In the genomic region with DNA sequence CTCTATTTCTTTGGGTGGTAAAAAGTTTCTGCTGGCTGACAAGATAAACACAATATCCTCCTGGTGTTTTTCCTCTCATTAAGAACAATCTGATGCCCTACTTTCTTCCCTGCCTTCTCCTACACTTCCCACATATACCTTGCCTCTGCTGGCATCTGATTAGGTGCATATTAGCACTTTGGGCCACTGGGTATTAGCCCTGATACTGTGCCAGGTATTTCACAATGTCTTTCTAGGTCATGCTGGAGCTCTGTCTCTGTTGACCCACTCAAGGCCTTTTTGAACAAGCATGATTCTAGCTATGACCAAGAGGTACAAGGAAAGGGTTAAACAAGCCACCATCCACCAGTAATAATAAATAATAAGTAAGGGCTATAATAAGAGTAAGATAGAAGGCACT, we compare ENCODE assay signal across 21 mouse cellular contexts. TPM values are rescaled to one million over a fixed set of nuclear protein-coding genes. Genes with fewer than 3 reads are reported as not detected.
"Had no signal": no experiment of that assay in that cellular context is flagged by ENCODE, and none has a peak within 500 bp of the region (broad histone marks: within the 10 kb centered on the region; RNA-seq: fewer than 3 reads in every experiment).

No protein-coding gene starts in this region.

- H3K4me3 ChIP-seq: limb, embryonic 10.5 days; midbrain, embryonic 13.5 days; neural tube, embryonic 15.5 days had no signal

- DNase-seq: kidney, adult 9 months; kidney, postnatal 36 days; layer of hippocampus, adult 9-11 months; lung, adult 2 months; right cerebral cortex, adult 18-20 months; right cerebral cortex, postnatal 25 days; thymus, postnatal 4 days had no signal

- H3K9ac ChIP-seq: liver, embryonic 14.5 days; midbrain, embryonic 13.5 days; neural tube, embryonic 15.5 days had no signal

- H3K4me1 ChIP-seq: limb, embryonic 10.5 days; midbrain, embryonic 13.5 days; neural tube, embryonic 15.5 days had no signal

- H3K27ac ChIP-seq: kidney, postnatal 0 days; limb, embryonic 10.5 days; liver, embryonic 14.5 days; midbrain, embryonic 13.5 days; neural tube, embryonic 15.5 days had no signal

- H3K9me3 ChIP-seq: limb, embryonic 10.5 days; midbrain, embryonic 13.5 days; neural tube, embryonic 15.5 days had no signal

- H3K4me2 ChIP-seq: midbrain, embryonic 13.5 days; neural tube, embryonic 15.5 days had no signal

- ATAC-seq: lung, postnatal 0 days; midbrain, embryonic 13.5 days had no signal

- H3K27me3 ChIP-seq: midbrain, embryonic 13.5 days; neural tube, embryonic 15.5 days had no signal

- H3K36me3 ChIP-seq: limb, embryonic 10.5 days; midbrain, embryonic 13.5 days; neural tube, embryonic 15.5 days had no signal

RNA-seq across cellular contexts. Expression of gene Ccl4, which starts 9.4 kb away (rescaled TPM):
- total RNA-seq: layer of hippocampus, adult 18-20 months; left cerebral cortex, postnatal 10 days; midbrain, postnatal 0 days had no signal
- polyA plus RNA-seq: midbrain, embryonic 13.5 days; midbrain, postnatal 0 days had no signal

RNA-seq across cellular contexts. Expression of gene Ccl3, which starts 22.6 kb away (rescaled TPM):
- total RNA-seq: layer of hippocampus, adult 18-20 months had no signal

RNA-seq across cellular contexts. Expression of gene Rpl9-ps1, which starts 26.3 kb away (rescaled TPM):
- total RNA-seq: layer of hippocampus, adult 18-20 months; left cerebral cortex, postnatal 10 days; midbrain, postnatal 0 days had no signal
- polyA plus RNA-seq: kidney, postnatal 0 days; limb, embryonic 10.5 days; limb, embryonic 14.5 days; liver, embryonic 14.5 days; lung, adult 2 months; lung, postnatal 0 days; midbrain, embryonic 13.5 days; midbrain, postnatal 0 days; neural tube, embryonic 11.5 days; neural tube, embryonic 15.5 days; small intestine, adult 2 months; stomach, embryonic 16.5 days had no signal

RNA-seq across cellular contexts. Expression of gene Wfdc17, which starts 32.0 kb away (rescaled TPM):
- total RNA-seq: layer of hippocampus, adult 18-20 months; left cerebral cortex, postnatal 10 days; midbrain, postnatal 0 days had no signal
- polyA plus RNA-seq: neural tube, embryonic 11.5 days had no signal

RNA-seq across cellular contexts. Expression of gene Wfdc18, which starts 37.1 kb away (rescaled TPM):
- total RNA-seq: megakaryocyte progenitor cell, adult 5-6 weeks; midbrain, postnatal 0 days had no signal
- polyA plus RNA-seq: limb, embryonic 10.5 days; liver, embryonic 14.5 days; lung, adult 2 months; lung, postnatal 0 days; midbrain, embryonic 13.5 days; neural tube, embryonic 11.5 days; neural tube, embryonic 15.5 days; small intestine, adult 2 months; stomach, embryonic 16.5 days had no signal
